Mouse (Mus musculus) thymus, postnatal 25 days (tissue): Measurements from ENCODE around the gene Zswim3.
"Not testable (repeated sequence)": the region's sequence is repeated elsewhere in the genome, so short reads cannot be mapped to it uniquely, and the experiment has no call there.

Experiments used
- DNase-seq: peaks from one replicate; pipeline ENCODE4 v3.0.0; 2022

Gene Zswim3

GRCm38 (mm10) chr2:164783926-164784581 is 20.8 kb upstream of the Zswim3 start:
- DNase-seq: no peak

- DNase-seq: no peak
Measured at GRCm38 (mm10) chr2:164784869-164785420, 20.0 kb upstream of the Zswim3 start.

GRCm38 (mm10) chr2:164785481-164786387 is 19.2 kb upstream of the Zswim3 start, which contains the start of gene Snx21:
Gene Snx21, plus strand, starts transcription at chr2:164785823.
- peak; percentile 69 for DNase-seq

- no peak for DNase-seq
Measured at GRCm38 (mm10) chr2:164786388-164786885, 18.5 kb upstream of the Zswim3 start.

GRCm38 (mm10) chr2:164787032-164787431 is 17.9 kb upstream of the Zswim3 start:
- DNase-seq: no peak

GRCm38 (mm10) chr2:164787779-164788178 is 17.1 kb upstream of the Zswim3 start:
- no peak for DNase-seq

- no peak for DNase-seq
Measured at GRCm38 (mm10) chr2:164788411-164788810, 16.5 kb upstream of the Zswim3 start.

GRCm38 (mm10) chr2:164790451-164790850 is 14.4 kb upstream of the Zswim3 start:
- DNase-seq: no peak

GRCm38 (mm10) chr2:164791841-164792261 is 13.0 kb upstream of the Zswim3 start:
- DNase-seq: no peak

GRCm38 (mm10) chr2:164792400-164793190 is 12.3 kb upstream of the Zswim3 start:
- DNase-seq: no peak

- DNase-seq: peak; percentile 66
Measured at GRCm38 (mm10) chr2:164793236-164793635, 11.7 kb upstream of the Zswim3 start.

- DNase-seq: no peak
Measured at GRCm38 (mm10) chr2:164793772-164794171, 11.1 kb upstream of the Zswim3 start.

GRCm38 (mm10) chr2:164794293-164794692 is 10.6 kb upstream of the Zswim3 start:
- DNase-seq: peak; percentile 66

- DNase-seq: no peak
Measured at GRCm38 (mm10) chr2:164795868-164796267, 9.0 kb upstream of the Zswim3 start.

GRCm38 (mm10) chr2:164798554-164798953 is 6.3 kb upstream of the Zswim3 start:
- DNase-seq: not testable (repeated sequence)

GRCm38 (mm10) chr2:164800252-164801004 is 4.5 kb upstream of the Zswim3 start:
- no peak for DNase-seq

- DNase-seq: no peak
Measured at GRCm38 (mm10) chr2:164803201-164803920, 1.5 kb upstream of the Zswim3 start.

GRCm38 (mm10) chr2:164803921-164804313 is 981 bp upstream of the Zswim3 start:
- DNase-seq: no peak

GRCm38 (mm10) chr2:164805332-164805718 is 427 bp downstream of the Zswim3 start:
- no peak for DNase-seq

- DNase-seq: no peak
Measured at GRCm38 (mm10) chr2:164806614-164807013, 1.7 kb downstream of the Zswim3 start.

GRCm38 (mm10) chr2:164813557-164813956 is 8.7 kb downstream of the Zswim3 start:
- DNase-seq: no peak
